Mouse (Mus musculus): Measurements from ENCODE around the gene St5. TPM values are rescaled to one million over a fixed set of nuclear protein-coding genes. Genes with fewer than 3 reads are reported as not detected.

St5 gene
- total RNA-seq, 2 experiments from 2014 or later = 49.0 to 53.9 TPM

DNA sequence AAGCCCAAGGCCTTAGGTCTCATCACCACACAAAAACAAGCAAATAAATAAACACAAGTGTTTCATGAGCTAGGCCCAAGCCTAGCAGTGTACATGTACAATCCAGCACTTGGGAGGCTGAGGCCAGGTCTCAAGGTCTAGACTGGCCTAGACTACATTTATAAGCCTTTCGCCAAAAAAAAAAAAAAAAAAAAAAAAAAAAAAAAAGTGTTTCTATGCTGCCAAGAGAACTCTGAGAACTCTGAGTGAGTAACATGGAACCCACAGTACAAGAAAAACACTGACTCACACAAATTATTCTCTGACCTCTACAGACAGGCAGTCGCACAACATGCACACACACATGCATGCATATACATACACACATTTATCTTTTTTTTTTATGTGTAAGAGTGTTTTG is 75.6 kb downstream of the St5 start:
- no peak for TF ChIP-seq CTCF (conservative IDR thresholded peaks at IDR 0.05)
- DNase-seq (ENCODE audit: low spot score in 2 of 2) = no peak
- H3K27ac ChIP-seq = no peak overlapping the region
- no peak overlapping the region for H3K4me3 ChIP-seq

DNA sequence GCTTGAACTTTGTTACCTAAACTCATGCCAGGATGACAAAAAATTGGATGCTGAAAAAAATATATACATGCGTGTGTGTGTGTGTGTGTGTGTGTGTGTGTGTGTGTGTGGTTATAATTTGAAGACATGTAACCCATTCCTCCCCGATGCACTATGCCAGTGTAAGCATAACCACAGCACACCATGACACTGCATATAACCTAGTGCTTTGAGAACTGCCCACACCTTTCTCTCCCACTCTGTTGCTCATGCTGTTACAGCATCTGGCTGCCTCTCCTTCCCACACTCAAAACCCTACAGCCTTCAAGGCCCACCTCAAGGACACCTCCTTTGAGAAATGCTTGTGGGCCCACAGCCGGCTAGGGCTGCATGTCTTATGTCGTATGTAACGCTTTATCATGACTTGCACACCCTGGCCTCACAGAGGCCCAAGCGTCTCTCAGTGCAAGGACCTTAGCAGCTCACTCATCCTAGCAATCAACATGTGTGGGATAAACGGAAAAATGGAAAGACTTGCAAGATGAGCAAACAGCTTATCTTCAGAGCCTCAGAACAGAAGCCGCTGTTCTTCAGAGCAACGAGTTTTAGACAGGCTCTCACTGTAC is 81.1 kb downstream of the St5 start:
- DNase-seq (ENCODE audit: low spot score in 2 of 2) = no peak
- 0 out of 2 replicates have a peak overlapping the region, but pooled peaks have one; percentile 18 for H3K27ac ChIP-seq
- H3K4me3 ChIP-seq = no peak overlapping the region
- no peak for TF ChIP-seq CTCF (conservative IDR thresholded peaks at IDR 0.05)

DNA sequence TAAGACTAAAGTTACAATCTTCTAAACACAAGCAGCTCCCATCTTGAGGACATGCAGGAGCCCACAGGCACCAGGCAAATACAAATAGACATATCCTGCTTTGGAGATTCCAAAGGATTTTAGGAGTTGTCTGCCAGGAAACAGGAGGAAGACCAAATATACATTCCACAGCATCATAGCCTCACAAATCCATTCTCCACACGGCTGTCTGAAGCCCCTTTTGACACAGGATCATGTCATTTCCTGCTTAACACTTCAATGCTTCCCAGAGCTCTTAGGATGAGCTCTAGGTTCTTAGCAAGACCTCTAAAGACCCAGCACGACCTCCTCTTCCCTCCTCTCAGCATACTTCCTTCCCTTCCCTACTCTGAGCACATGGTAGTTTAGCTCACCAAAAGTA is 82.4 kb downstream of the St5 start:
- no peak for TF ChIP-seq CTCF (conservative IDR thresholded peaks at IDR 0.05)
- Histone ChIP-seq H3K27ac (no peak overlapping the region), H3K4me3 (no peak overlapping the region)
- DNase-seq (ENCODE audit: low spot score in 2 of 2) = no peak

DNA sequence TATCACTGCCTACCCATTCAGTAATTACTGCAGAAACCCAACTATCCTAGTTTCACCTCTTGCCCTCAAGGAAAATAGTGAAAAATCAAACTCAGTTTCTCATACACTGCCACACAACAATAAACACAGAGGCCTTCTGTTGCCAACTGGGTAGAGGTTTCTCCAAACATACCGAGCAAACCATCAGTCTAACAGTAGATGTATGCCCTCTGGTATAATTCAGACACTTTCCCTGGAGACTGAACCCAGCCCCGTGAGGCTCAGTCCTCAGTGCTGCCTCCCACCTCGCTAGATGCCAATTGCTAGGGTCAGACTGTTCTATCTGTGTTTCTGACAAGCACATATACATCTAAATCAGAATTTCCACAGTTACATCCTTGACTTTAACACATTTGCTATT is 83.1 kb downstream of the St5 start:
- TF ChIP-seq CTCF (conservative IDR thresholded peaks at IDR 0.05) = no peak
- Histone ChIP-seq H3K27ac (no peak overlapping the region), H3K4me3 (no peak overlapping the region)
- no peak for DNase-seq (ENCODE audit: low spot score in 2 of 2)

DNA sequence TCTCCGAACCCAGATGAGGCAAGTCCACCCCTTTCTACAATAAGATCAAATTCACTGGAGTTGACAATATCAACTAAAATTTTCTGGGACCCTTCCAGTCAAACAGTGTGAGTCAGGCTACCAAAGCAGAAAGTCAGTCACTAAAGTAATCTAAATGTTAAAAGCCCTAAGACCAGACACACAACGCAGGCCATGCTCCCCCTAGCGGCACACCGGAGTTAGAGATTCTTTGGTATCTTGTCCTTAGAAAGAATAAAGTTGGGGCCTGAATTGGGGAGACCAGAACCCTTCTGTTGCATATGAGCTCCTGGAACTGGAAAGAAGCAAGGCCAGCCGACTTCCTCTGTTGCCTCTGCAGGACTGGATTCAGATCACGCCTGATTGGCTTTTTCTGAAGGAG is 84.7 kb downstream of the St5 start:
- TF ChIP-seq CTCF (conservative IDR thresholded peaks at IDR 0.05) = peak; percentile 90
- Histone ChIP-seq H3K27ac (no peak overlapping the region), H3K4me3 (no peak overlapping the region)
- peak; percentile 46 to 73 for DNase-seq (ENCODE audit: low spot score in 2 of 2)

DNA sequence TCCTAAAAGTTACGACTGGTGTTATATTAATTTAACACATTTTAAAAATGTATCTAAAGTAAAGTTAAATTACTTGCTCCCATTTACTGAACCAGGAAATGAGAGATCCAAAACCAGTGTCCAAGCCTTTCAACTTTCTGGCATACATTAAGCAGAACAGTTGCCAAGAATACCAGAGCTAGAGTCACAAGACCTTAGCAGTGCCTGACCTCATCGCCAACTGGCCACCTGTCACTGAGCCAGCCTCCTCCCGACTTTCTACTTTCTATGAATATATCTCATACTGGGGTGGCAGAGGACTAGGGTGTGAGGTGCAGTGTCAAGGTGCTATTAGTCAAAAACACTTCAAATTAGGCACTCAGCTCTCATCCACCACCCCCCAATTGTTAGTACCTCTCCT is 85.6 kb downstream of the St5 start:
- DNase-seq (ENCODE audit: low spot score in 2 of 2) = no peak
- Histone ChIP-seq H3K27ac (peak overlapping the region; percentile 90; the same call in 1 of the 2 replicates), H3K4me3 (no peak overlapping the region)
- no peak for TF ChIP-seq CTCF (conservative IDR thresholded peaks at IDR 0.05)

DNA sequence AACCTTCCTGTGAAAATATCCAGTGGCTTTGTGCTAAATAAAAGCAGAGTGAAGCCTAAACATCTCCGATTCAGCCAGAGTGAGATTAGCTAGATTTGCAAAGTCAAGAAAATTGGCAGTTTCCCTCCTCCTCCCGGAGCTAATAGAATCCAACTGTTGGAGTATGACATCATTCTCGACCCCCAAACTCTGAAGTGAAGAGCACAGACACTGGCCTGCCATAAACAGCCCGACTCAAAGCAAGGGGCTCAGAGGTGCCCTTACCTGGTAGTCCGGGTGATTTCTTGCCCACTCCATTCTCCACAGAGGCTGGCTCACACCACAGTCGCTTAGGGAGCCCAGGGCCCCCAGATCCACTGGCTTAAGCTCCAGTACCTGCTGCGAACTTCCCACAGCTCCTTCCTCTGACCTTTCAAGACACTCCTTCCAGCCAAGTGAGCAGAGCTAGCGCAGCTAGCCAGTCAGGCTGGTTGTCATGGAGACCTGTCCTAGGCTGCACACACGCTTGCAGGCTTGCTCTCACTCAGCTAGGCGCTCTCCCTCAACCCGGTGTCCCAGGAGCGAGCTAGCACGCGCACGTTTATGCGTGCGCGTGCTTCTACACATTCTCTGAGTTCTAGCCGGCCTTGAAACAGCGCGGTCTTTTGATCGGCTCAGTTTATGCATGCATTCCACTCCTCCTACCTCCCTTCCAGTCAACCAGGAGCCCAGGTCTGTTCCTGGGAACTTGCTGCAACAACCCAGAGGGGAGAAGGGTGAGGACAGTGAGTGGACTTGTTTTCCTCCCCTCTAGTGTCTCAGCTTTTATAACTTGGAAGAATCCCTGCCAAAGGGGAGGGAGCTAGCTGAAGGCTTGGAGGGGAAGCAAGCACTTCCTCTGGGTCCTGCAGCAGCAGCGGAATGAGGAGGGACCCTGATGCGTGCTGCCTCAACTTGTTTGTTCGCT is 87.1 kb downstream of the St5 start:
- peak overlapping the region; percentile 90 for H3K27ac ChIP-seq
- no peak for TF ChIP-seq CTCF (conservative IDR thresholded peaks at IDR 0.05)
- peak overlapping the region; percentile 51 for H3K4me3 ChIP-seq
- peak; percentile 55 to 77 for DNase-seq (ENCODE audit: low spot score in 2 of 2)

DNA sequence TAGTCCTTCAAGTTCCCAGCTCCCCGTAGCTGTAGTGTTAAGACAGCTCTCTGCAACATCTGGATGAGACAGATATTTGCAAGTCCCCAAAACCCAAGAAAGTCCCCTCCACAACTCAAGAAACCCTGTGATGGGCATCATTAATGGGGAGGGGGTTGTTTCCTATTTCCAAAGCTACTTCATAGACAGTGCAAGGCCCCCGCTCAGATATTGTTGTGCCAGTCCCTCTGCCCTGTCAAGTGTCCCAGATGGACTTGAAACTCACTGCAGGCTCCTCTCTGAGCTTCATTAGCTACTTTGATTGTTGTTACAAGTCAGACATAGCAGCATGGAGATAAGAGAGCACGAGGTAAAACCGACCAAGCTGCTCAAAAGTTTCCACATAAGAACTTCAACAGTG is 87.8 kb downstream of the St5 start:
- no peak for TF ChIP-seq CTCF (conservative IDR thresholded peaks at IDR 0.05)
- DNase-seq (ENCODE audit: low spot score in 2 of 2) = no peak
- Histone ChIP-seq H3K27ac (peak overlapping the region; percentile 90), H3K4me3 (peak overlapping the region; percentile 51)

DNA sequence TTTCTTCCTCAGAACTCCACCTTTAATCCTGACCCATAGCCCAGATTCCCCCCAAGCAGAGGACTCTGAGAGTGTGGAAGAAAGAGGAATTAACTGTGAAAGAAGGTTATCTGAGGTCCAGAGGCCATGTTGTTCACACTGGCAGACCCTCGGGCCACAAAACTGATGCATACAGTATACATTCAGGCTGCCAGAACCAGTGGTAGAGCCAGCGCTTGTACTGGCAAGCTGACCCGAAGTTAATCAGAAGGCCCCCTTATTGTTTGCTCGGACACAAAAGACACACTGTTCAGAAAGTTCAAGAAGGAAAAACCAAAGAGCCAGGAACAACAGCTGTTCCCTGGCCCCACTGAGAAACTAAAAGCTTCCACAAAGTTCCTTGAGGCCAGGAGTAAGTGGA is 88.5 kb downstream of the St5 start:
- DNase-seq (ENCODE audit: low spot score in 2 of 2) = no peak
- TF ChIP-seq CTCF (conservative IDR thresholded peaks at IDR 0.05) = no peak
- peak overlapping the region; percentile 51 for H3K4me3 ChIP-seq
- peak overlapping the region; percentile 90 for H3K27ac ChIP-seq

DNA sequence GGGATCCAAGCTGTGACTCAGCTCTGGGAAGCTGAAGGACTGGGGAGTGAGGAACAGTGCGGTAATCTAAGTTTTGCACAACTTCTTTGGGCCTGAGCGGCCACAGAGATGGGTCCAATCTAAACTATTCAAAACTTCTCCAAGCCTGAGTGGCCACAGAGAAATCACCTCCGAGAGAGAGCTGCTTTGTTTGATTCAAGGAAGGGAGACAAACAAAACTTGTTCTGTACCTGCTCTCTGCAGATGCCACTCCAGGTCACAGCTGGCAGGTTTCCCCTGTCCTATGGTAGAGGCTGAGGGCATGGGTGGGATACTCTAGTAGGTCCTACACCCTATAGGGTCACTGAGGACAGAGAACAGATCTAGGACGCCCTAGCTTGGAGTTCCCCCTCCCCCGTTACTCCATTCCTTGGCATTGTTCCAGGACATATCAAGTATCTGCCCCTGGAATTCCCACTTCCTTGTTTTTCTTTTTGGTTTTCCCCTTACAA is 89.8 kb downstream of the St5 start:
- TF ChIP-seq CTCF (conservative IDR thresholded peaks at IDR 0.05) = no peak
- DNase-seq (ENCODE audit: low spot score in 2 of 2) = no peak
- Histone ChIP-seq H3K27ac (peak overlapping the region; percentile 90), H3K4me3 (no peak overlapping the region)

DNA sequence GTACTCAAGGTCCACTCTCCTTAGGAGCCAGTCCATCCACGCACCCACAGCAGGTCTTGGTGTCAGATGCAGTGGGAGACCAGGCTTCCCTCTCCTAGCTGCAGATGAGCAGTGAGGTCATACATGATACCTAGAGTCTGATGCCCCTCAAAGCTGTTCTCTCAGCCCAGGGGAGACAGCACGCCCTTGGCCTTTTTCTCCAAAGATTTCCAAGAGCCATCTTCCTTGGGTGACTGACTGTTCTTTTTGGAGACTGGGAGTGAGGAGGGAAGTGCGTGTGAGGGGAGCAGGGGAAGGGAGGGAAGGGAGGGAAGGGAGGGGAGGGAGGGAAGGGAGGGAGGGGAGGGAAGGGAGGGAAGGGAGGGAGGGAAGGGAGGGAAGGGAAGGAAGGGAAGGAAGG is 90.4 kb downstream of the St5 start:
- DNase-seq (ENCODE audit: low spot score in 2 of 2) = no peak
- peak overlapping the region; percentile 89 for H3K27ac ChIP-seq
- no peak for TF ChIP-seq CTCF (conservative IDR thresholded peaks at IDR 0.05)
- no peak overlapping the region for H3K4me3 ChIP-seq

DNA sequence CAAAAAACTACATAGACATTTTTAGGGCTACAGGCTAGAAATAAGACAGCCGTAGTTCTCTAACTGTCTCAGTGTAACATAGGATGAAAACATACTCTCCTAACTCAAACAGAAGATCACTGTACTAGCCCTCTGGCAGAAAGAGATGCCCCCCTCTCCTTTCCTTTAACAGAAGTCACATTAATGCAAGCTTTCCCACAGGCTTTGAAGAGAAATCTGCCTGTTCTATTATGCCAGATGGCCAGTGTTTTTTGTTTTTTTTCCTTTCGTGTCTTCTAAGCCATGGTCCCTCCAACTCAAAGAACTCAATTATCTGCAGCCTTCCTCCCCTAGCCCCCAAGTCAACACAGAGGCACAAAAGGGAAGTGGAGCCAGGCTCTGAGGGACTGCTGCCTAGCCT is 90.9 kb downstream of the St5 start:
- Histone ChIP-seq H3K27ac (peak overlapping the region; percentile 89), H3K4me3 (no peak overlapping the region)
- DNase-seq (ENCODE audit: low spot score in 2 of 2) = peak; percentile 20 to 74
- no peak for TF ChIP-seq CTCF (conservative IDR thresholded peaks at IDR 0.05)

DNA sequence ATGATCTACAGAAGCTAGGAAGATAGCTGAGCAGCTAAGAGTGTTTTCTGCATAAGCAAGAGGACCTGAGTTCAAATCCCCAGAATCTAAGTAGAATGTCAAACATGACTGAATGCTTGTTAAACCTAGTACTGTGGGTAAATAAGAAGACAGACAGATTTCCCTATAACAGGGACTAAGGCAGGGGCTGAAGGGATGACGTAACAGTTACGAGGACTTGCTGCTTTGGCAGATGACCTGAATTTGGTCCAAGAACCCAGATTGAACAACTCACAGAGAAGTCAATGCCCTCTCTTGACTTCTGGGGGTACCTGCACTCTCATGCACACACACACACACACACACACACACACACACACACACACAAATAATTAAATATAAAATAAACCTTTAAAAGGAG is 93.1 kb downstream of the St5 start:
- DNase-seq (ENCODE audit: low spot score in 2 of 2) = no peak
- no peak overlapping the region for H3K4me3 ChIP-seq
- TF ChIP-seq CTCF (conservative IDR thresholded peaks at IDR 0.05) = no peak
- no peak overlapping the region for H3K27ac ChIP-seq
